Mouse (Mus musculus): ENCODE data around the gene Atg4a.

Gene Atg4a

DNA sequence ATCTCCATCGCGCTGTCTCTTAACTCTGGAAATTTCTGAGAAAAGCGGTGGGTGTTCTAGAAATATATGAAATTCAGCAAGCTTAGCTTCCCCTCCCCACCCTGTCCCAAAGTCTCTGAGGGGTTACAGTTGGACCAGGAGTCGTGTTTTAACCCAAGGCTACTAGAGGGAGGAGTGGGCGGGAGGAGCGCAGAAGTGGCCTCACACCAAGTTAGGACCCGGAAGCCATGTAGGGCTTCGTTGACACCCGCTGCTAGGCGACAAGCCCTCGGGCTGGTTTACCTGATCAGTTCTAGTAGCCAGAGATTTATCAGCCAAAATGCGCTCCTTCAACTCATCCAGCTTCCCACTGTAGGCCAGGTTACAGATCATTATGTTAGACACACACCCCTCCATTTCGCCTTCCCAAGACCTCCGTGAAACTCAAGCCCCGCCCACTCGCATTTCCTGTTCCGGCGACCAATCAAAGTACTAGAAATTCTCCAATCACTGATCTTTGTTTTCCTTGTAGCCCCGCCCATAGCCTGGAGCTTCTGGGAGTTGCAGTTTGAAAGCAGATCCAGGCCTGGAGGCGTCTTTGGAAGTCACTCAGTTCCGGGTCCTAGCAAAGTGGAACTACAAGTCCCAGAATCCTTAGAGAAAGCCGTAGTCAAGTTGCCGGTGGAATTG lies at the start of gene Atg4a, which contains the start of gene Psmd10:
Gene Atg4a (plus strand): TSS at position 636 of the 669 bp plus-strand sequence.
Gene Psmd10 (minus strand): TSS at position 457 of the 669 bp plus-strand sequence.
- peak; percentile 84 for DNase-seq (ENCODE audit: extremely low spot score, low spot score)

DNA sequence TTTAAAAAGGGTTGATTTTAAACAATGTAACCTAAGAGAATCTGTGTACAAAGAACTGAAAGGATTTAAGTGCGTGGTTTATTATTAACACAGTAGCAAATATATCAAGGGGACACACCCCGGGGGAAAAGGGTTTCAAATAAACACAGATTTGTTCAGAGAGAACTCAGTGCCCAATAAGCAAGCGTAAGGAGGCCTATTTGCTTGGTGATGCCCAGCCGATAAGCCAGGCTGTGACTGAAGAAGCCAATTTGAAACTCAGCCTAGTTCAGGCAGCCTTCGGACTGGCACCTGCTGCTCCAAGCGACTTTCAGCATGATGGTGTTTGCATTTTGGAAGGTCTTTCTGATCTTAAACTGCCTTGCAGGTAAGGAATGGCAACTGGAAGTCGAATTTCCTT lies 49.3 kb upstream of the Atg4a start, which contains the start of gene Vsig1:
Gene Vsig1 (plus strand): TSS at position 249 of the 400 bp plus-strand sequence.
- DNase-seq (ENCODE audit: extremely low spot score, low spot score) = no peak

- DNase-seq (ENCODE audit: extremely low spot score, low spot score) = no peak
These were observed 35.4 kb upstream of the Atg4a start for GRCm38 (mm10) chrX:140921321-140921720.

DNA sequence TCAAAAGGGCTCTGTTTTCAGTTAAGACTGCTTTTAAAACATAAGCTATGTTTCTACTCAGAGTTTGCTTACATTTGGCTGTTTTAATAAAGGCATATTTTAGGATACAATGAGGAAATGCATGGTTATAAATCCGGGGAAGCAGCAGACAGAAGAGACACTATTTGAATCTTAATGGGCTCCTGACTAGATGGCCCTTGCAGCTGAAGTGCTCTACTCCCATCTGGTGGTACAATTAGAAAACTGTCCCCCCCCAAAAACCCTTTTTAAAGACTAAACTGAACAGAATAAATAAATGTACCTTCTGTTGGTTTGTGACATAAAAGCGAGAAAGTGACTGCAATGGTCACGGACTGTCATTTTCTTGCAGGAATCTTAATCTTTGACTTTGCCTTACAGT lies 24.6 kb upstream of the Atg4a start:
- DNase-seq (ENCODE audit: extremely low spot score, low spot score) = no peak

GRCm38 (mm10) chrX:140933263-140933662 lies 23.4 kb upstream of the Atg4a start:
- no peak for DNase-seq (ENCODE audit: extremely low spot score, low spot score)

DNA sequence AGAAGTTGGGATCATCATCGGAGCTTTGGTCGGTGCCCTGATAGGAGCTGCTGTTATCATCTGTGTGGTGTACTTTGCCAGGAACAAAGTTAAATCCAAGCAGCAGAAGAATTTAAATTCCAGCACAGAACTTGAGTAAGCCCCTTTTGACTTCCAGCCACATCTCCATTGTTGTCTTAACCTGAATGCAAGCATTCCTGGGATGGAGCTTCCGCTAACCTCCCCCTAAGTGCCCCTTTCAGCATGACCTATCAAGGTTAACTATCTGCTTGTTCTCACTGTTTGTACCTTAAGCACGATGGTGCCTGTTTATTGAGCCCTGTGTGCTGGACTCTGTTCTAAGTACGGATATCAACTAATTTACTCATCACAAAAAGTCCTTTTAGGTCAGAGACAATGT lies 20.4 kb upstream of the Atg4a start:
- DNase-seq (ENCODE audit: extremely low spot score, low spot score) = no peak

- no peak for DNase-seq (ENCODE audit: extremely low spot score, low spot score)
These were observed 3.1 kb upstream of the Atg4a start for GRCm38 (mm10) chrX:140953618-140954017.

DNA sequence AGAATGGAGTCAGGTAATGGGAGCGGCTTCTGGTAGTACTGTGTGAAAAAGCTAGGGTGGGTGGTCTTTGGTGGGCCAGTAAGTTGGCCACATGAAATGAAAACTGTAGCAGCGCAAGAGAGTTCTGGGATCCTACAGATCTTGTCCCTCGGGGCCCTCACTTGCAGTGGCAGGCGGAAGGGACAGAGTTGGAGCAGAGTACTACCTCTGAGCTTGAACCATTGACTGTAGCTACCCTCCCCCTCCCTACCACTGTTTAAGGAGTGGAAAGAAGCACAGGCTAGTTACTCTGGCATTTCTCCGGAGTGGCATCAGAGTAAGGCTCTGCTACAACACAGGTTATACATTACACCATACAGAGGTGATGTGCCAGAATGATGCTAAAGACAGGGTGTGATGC lies 252 bp downstream of the Atg4a start:
- DNase-seq (ENCODE audit: extremely low spot score, low spot score) = no peak

GRCm38 (mm10) chrX:140978943-140979342 lies 22.2 kb downstream of the Atg4a start:
- DNase-seq (ENCODE audit: extremely low spot score, low spot score) = no peak

GRCm38 (mm10) chrX:140979546-140979945 lies 22.8 kb downstream of the Atg4a start:
- no peak for DNase-seq (ENCODE audit: extremely low spot score, low spot score)

DNA sequence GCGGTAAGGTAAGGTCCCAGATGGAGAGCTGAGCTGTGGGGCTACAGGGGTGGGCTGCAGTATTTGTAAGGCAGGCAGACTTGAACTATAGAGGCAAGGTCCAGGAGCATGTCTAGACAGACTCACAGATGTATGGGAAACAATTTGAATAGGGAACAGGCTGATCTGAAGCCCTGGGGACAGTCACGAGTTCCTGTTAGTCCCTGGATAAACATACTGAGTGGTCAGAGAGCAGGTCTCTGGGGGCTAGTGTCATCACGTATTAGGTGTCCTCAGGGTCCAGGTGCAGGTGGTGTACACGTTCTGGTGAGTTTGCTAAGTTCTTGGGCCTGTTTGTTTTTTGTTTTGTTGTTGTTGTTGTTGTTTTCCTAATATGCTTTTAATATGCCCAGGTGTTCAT lies 23.5 kb downstream of the Atg4a start:
- DNase-seq (ENCODE audit: extremely low spot score, low spot score) = no peak

DNA sequence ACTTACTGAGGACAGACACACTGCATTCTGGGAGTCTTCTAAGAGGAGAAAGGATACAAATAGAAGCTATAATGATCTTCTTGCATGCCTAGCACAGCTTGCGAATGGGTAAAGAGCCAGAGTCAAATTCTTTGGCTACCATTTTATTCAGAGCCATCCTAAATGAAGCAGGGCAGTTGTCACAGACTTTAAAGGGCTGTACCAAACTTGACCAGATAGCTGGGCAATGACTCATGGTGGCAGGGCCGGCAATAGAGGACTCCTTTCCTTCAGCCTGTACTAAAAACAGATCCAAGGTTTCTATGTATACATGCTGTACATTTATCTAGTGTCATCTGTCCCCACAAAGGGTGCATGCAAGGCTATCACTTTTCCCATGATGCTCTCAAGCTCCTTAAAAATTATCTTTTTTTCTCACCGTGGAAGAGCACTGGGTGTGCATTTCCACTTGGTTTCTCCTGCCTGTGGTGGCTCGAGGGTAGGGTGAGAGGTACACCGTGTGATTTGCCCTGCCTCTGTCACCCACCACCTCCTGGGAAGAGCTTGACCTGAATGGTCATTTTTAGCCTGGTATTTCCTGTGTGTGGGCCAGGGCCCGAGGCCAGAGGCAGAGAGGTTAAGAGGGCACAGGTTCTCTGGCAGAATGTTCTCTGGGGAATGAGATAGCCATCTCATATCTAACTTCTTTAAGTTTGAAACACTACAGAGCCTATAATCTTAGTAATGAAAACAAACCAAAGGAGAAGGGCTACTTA lies 26.7 kb downstream of the Atg4a start:
- no peak for DNase-seq (ENCODE audit: extremely low spot score, low spot score)

DNA sequence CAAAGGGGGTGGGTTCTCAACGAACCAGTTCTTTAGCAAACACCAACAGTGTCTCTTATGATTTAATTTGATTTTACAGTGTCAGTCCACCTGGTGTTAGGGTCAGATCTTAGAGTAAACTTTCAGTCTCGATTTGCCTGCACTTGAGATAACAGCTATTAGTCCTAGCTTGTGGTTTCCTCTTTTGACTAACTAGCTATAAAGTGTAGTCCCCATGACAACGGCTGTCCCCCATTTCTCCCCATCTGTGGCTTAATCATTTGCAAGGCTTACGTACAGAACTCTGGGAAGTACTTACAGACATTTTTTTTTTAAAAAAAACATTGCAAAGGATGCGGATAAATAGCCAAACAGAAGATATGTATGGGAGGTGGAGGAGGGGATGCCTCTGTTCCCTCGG lies 28.1 kb downstream of the Atg4a start:
- DNase-seq (ENCODE audit: extremely low spot score, low spot score) = no peak

GRCm38 (mm10) chrX:140985256-140985655 lies 28.5 kb downstream of the Atg4a start:
- DNase-seq (ENCODE audit: extremely low spot score, low spot score) = no peak

DNA sequence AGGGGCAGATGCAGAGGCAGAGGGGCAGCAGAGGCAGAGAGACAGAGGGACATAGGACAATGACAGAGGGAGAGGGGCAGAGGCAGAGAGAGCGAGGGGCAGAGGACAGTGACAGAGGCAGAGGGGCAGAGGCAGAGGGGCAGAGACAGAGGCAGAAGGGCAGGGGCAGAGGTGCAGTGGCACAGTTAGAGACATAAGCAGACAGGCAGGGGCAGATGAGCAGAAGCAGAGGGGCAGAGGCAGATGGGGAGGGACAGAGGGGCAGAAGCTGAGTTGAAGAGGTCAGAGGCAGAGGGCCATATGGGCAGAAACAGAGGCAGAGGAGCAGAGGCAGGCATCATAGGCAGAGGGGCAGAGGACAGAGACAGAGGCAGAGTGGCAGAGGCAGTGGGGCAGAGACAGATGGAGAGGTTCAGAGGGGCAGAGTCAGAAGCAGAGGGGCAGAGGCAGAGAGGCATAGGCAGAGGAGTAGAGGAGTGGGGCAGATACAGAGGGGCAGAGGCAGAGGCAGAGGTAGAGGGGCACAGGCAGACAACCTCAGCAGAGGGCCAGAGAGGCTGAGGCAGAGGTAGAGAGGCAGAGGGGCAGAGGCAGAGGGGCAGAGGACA lies 40.3 kb downstream of the Atg4a start:
- DNase-seq (ENCODE audit: extremely low spot score, low spot score) = no peak

GRCm38 (mm10) chrX:140997912-140998545 lies 41.3 kb downstream of the Atg4a start:
- no peak for DNase-seq (ENCODE audit: extremely low spot score, low spot score)

DNA sequence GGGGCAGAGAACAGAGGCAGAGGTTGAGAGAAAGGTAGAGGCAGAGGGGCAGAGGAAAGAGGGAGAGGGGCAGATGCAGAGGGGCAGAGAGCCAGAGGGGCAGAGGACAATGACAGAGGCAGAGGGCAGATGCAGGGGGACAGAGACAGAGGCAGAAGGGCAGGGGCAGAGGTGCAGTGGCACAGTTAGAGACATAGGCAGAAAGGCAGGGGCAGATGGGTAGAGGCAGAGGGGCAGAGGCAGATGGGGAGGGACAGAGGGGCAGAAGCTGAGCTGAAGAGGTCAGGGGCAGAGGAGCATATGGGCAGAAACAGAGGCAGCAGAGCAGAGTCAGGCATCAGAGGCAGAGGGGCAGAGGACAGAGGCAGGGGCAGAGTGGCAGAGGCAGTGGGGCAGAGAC lies 42.2 kb downstream of the Atg4a start:
- DNase-seq (ENCODE audit: extremely low spot score, low spot score) = no peak

GRCm38 (mm10) chrX:141149705-141150104 lies 193.0 kb downstream of the Atg4a start:
- DNase-seq (ENCODE audit: extremely low spot score, low spot score) = no peak

GRCm38 (mm10) chrX:141150290-141150689 lies 193.6 kb downstream of the Atg4a start:
- no peak for DNase-seq (ENCODE audit: extremely low spot score, low spot score)

- no peak for DNase-seq (ENCODE audit: extremely low spot score, low spot score)
These were observed 194.5 kb downstream of the Atg4a start for GRCm38 (mm10) chrX:141151182-141151581.

DNA sequence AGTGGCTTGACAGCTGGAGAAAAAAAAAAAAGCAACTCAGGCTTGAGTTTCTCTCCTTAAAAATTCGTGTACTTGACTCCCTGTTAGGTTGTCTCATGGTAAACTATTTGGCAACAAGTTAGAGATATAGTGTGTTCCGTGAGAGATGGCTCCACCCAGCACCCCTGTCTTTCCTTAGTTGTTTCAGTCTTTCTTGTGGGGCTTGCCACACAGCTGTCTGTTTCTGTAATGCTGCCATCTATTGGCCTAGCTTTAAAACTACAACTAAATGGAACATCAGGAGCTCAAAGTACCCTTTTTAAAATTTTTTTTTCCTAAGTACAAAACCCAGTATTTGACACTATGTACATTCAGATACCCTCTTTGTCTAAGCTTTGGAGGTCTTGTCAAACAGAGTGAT lies 200.0 kb downstream of the Atg4a start:
- DNase-seq (ENCODE audit: extremely low spot score, low spot score) = no peak

DNA sequence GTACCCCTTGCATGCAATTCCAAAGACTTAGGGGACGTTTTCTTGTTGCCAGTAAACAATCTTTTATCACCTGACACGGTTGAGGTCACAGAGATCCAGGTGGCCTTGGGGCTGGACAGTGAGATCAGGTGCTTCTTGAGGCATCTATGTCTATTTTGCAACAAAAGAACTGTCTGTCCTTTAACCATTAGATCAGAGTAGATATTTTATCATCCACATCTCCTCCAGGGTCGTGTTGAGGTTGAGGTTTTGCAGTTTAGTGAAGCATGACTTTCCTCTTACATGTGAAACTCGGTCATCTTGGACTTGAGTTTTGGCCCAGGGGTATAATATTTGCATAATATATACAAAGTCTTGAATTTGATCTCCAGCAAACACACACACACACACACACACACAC lies 200.9 kb downstream of the Atg4a start:
- DNase-seq (ENCODE audit: extremely low spot score, low spot score) = no peak

All from neural tube, embryonic 10.5 days (tissue).